Mouse (Mus musculus): ENCODE measurements around the gene Clcn6. TPM values are rescaled to one million over a fixed set of nuclear protein-coding genes. Genes with fewer than 3 reads are reported as not detected.

Gene Clcn6
- total RNA-seq (2021), result 10 to 100 TPM; 10.0 to 12.6 TPM
- long read RNA-seq, experiment 1, partial matches to known transcripts, result 0 of 1 reads
- long read RNA-seq, experiment 1, other reads (novel, unspliced or antisense), result 1 of 1 reads
- long read RNA-seq, experiment 2, partial matches to known transcripts, result 1 of 3 reads
- long read RNA-seq, experiment 2, other reads (novel, unspliced or antisense), result 2 of 3 reads

GRCm38 (mm10) chr4:148038600-148039253 lies at the start of gene Clcn6, which contains the start of gene Mthfr:
Clcn6 (minus strand) TSS chr4:148038821.
Mthfr (plus strand) TSS chr4:148039077.
- peak; percentile 99 to 100 for DNase-seq

GRCm38 (mm10) chr4:148087907-148088527 lies 49.4 kb upstream of the Clcn6 start, which contains the start of gene Agtrap:
Agtrap (minus strand) TSS chr4:148088031.
- DNase-seq, result peak; percentile 98

- peak; percentile 58 to 66 for DNase-seq
Measured at GRCm38 (mm10) chr4:148087091-148087906, 48.7 kb upstream of the Clcn6 start.

- peak; percentile 58 to 71 for DNase-seq
Measured at GRCm38 (mm10) chr4:148085907-148086305, 47.3 kb upstream of the Clcn6 start.

- DNase-seq, result peak; percentile 62
Measured at GRCm38 (mm10) chr4:148085131-148085906, 46.7 kb upstream of the Clcn6 start.

GRCm38 (mm10) chr4:148084261-148084714 lies 45.7 kb upstream of the Clcn6 start:
- DNase-seq, result peak; percentile 56 to 63

GRCm38 (mm10) chr4:148083176-148083899 lies 44.7 kb upstream of the Clcn6 start:
- DNase-seq, result peak in 1 of 2 experiments; percentile 56

- DNase-seq, result peak; percentile 52 to 58
Measured at GRCm38 (mm10) chr4:148082257-148083044, 43.8 kb upstream of the Clcn6 start.

GRCm38 (mm10) chr4:148081201-148081600 lies 42.6 kb upstream of the Clcn6 start:
- DNase-seq, result no peak

- no peak for DNase-seq
Measured at GRCm38 (mm10) chr4:148080597-148080973, 42.0 kb upstream of the Clcn6 start.

GRCm38 (mm10) chr4:148079944-148080596 lies 41.4 kb upstream of the Clcn6 start:
- DNase-seq, result no peak

GRCm38 (mm10) chr4:148079212-148079611 lies 40.6 kb upstream of the Clcn6 start:
- DNase-seq, result no peak

- DNase-seq, result no peak
Measured at GRCm38 (mm10) chr4:148075881-148076280, 37.3 kb upstream of the Clcn6 start.

GRCm38 (mm10) chr4:148075259-148075658 lies 36.6 kb upstream of the Clcn6 start:
- peak; percentile 85 to 86 for DNase-seq

GRCm38 (mm10) chr4:148074521-148075189 lies 36.0 kb upstream of the Clcn6 start:
- DNase-seq, result no peak

- DNase-seq, result no peak
Measured at GRCm38 (mm10) chr4:148071508-148071907, 32.9 kb upstream of the Clcn6 start.

- DNase-seq, result no peak
Measured at GRCm38 (mm10) chr4:148069602-148070218, 31.1 kb upstream of the Clcn6 start.

- no peak for DNase-seq
Measured at GRCm38 (mm10) chr4:148067346-148067745, 28.7 kb upstream of the Clcn6 start.
